Comparison of ENCODE assay signal across 8 mouse cellular contexts in the genomic region with DNA sequence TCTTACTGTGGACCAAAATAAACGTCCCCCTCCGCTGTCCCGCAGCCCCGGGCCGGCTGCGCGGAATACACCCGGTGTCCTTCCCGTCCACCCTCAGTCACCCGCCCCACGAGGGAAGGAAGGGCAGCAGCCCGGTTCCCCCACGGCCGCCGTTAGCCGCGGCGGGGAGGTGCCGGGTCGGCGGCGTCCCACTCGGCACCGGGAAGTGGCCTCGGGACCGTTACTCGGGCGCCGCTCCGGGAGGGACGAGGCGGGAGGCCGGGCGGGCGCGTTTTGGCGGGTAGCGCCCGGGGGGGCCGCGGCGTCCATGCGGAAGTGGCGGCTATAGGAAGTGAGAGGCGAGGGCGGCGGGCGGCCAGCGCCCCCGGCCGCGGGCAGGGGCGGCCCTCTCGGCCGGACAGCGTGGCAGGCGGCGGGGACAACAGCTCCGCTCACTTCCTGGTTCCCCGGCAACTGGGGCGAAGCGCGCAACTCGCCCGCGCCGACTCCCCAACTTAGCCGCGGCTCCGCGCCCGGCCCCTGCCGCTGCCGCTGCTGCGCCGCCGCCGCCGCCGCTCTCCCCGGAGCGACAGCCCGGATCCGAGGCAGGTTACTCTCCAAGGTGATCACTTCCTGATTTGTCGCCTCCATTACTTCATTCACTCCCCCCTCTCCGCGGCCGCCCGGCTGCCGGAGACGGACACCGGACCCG. TPM values are rescaled to one million over a fixed set of nuclear protein-coding genes. Genes with fewer than 3 reads are reported as not detected.
DNase-seq lines count a peak whose midpoint lies in the region; ATAC-seq lines count a peak whose summit lies in the region.

No protein-coding gene starts in this region.

- H3K9me3 ChIP-seq in embryonic facial prominence, embryonic 13.5 days, result no peaks in the 10 kb centered on the region

- peak overlapping the region; percentile 99 for H3K4me3 ChIP-seq in embryonic facial prominence, embryonic 13.5 days
- peak overlapping the region; percentile 52 for H3K4me3 ChIP-seq in macrophage (ENCODE audit: inconsistent target)

- 0 out of 2 replicates have a peak, but pooled peaks have one; percentile 21 for ATAC-seq in embryonic facial prominence, embryonic 13.5 days (ENCODE audit: insufficient number of reproducible peaks, insufficient read depth, low FRiP score, low TSS enrichment, low read depth)

- peak overlapping the region; percentile 69 for H3K4me2 ChIP-seq in embryonic facial prominence, embryonic 13.5 days

- H3K79me2 ChIP-seq in macrophage (ENCODE audit: inconsistent target), result peaks cover 84% of the 10 kb centered on the region

- DNase-seq in cerebellum, adult 8-10 months, result peak; percentile 68
- no peak for DNase-seq in cerebellum, postnatal 14 days
- DNase-seq in MN1 (ENCODE audit: low spot score), result peak; percentile 58
- peak; percentile 43 for DNase-seq in heart, postnatal 25 days (ENCODE audit: low spot score)
- peak; percentile 36 to 37 for DNase-seq in left cerebral cortex, postnatal 14 days (ENCODE audit: low spot score in 2 of 2)
- DNase-seq in spleen, adult 18-20 months, result peak; percentile 64 to 70

- H3K36me3 ChIP-seq in embryonic facial prominence, embryonic 13.5 days, result no peaks in the 10 kb centered on the region
- H3K36me3 ChIP-seq in macrophage (ENCODE audit: inconsistent target), result no peaks in the 10 kb centered on the region

- intact Hi-C loops in heart, postnatal 25 days (cut with DNase I), result no loop called here
- intact Hi-C loops in left cerebral cortex, postnatal 14 days (cut with DNase I), result loop anchor here (5.0 kb wide), 2 partner anchors 44 to 66 kb away; partner anchors contain the start of gene Elf2

- peak overlapping the region; percentile 94 for H3K9ac ChIP-seq in embryonic facial prominence, embryonic 13.5 days

- H3K4me1 ChIP-seq in embryonic facial prominence, embryonic 13.5 days, result peaks cover 7% of the 10 kb centered on the region

- H3K27me3 ChIP-seq in embryonic facial prominence, embryonic 13.5 days, result no peaks in the 10 kb centered on the region

- under 1% methylated on average over 81 of the region's 93 CpGs for WGBS in embryonic facial prominence, embryonic 13.5 days
- under 1% methylated on average over 78 of the region's 93 CpGs for WGBS in macrophage (ENCODE audit: missing documents)

- peak overlapping the region; percentile 99 for H3K27ac ChIP-seq in embryonic facial prominence, embryonic 13.5 days
- H3K27ac ChIP-seq in macrophage, result peak overlapping the region; percentile 50; the same call in 1 of the 2 replicates

RNA-seq across cellular contexts. Expression of gene Noct, which starts 52.3 kb away (rescaled TPM):
- polyA plus RNA-seq in embryonic facial prominence, embryonic 13.5 days (2015; fragmentation: Nextera tagmentation; extraction: Ambion mirVana), result 9.6 and 9.9 TPM in 2 replicates
- total RNA-seq in heart, postnatal 25 days (2021), result 10 to 100 TPM; 30.2 to 49.7 TPM
- total RNA-seq in left cerebral cortex, postnatal 14 days (2021), result 10 to 100 TPM; 51.0 to 52.6 TPM
- 1,000 to 10,000 TPM in 5 of 26 experiments, 100 to 1,000 TPM in 5, 10 to 100 TPM in 12, 1 to 10 TPM in 4; 7.5 to 1,895 (median 41.6) TPM for total RNA-seq in macrophage (2018; cell fraction: chromatin; rRNA removed)
- 100 to 1,000 TPM in 3 of 26 experiments, 10 to 100 TPM in 6, 1 to 10 TPM in 16, under 1 TPM in 1; 0.83 to 211 (median 4.4) TPM for total RNA-seq in macrophage (2018; cell fraction: cytosol; rRNA removed)
- total RNA-seq in macrophage (2018; cell fraction: nucleus; rRNA removed), result 1,000 to 10,000 TPM in 5 of 26 experiments, 100 to 1,000 TPM in 5, 10 to 100 TPM in 12, 1 to 10 TPM in 4; 6.4 to 1,914 (median 55.8) TPM
- polyA plus RNA-seq in macrophage (2018), result 3.9 to 14.9 TPM (median 7.7 TPM) in 3 replicates

Comparison
In these comparisons a context has a peak if more than half of its experiments do, and no peak if none do; other contexts are left out.
1. DNase-seq: peak in cerebellum, adult 8-10 months (single experiment), MN1 (single experiment), heart, postnatal 25 days (single experiment), left cerebral cortex, postnatal 14 days (2 of 2) and spleen, adult 18-20 months (2 of 2); none in cerebellum, postnatal 14 days (0 of 2).